Mouse (Mus musculus): ENCODE measurements at regions not wholly inside any gene's neighbourhood (a gene's known extent, or its start where the extent isn't known, plus 50 kb on each side); places are given as distances from the start of the nearest gene placed in this dataset.

- ATAC-seq (ENCODE audit: low FRiP score, low TSS enrichment) = no peak
- no peak overlapping the region for H3K4me2 ChIP-seq (replicated peaks; ENCODE audit: low read depth, low read length)
- H3K4me3 ChIP-seq (ENCODE audit: low read length) = no peak overlapping the region
- 37% methylated on average over 6 of the region's 6 CpGs for WGBS
- no peak overlapping the region for H3K27ac ChIP-seq (ENCODE audit: low read length)
- H3K9ac ChIP-seq (replicated peaks; ENCODE audit: low read length) = no peak overlapping the region
- H3K36me3 ChIP-seq (ENCODE audit: insufficient read depth, low read length) = no peaks in the 10 kb centered on the region
- no peaks in the 10 kb centered on the region for H3K27me3 ChIP-seq (ENCODE audit: insufficient read depth, low read length)
- H3K9me3 ChIP-seq (ENCODE audit: low read length) = no peaks in the 10 kb centered on the region
- peaks cover 22% of the 10 kb centered on the region for H3K4me1 ChIP-seq (ENCODE audit: insufficient read depth, low read length)
Measured at GRCm38 (mm10) chr13:48126582-48126981, 134.4 kb upstream of the Id4 start.

GRCm38 (mm10) chr13:48130724-48131123, 130.3 kb upstream of the Id4 start:
- ATAC-seq (ENCODE audit: low FRiP score, low TSS enrichment) = peak; percentile 93
- Histone ChIP-seq H3K36me3 (ENCODE audit: insufficient read depth, low read length) (no peaks in the 10 kb centered on the region), H3K27ac (ENCODE audit: low read length) (peak overlapping the region; percentile 77), H3K4me3 (ENCODE audit: low read length) (peak overlapping the region; percentile 29), H3K9me3 (ENCODE audit: low read length) (no peaks in the 10 kb centered on the region), H3K9ac (replicated peaks; ENCODE audit: low read length) (peak overlapping the region; percentile 43), H3K4me1 (ENCODE audit: insufficient read depth, low read length) (peaks cover 27% of the 10 kb centered on the region), H3K27me3 (ENCODE audit: insufficient read depth, low read length) (no peaks in the 10 kb centered on the region), H3K4me2 (replicated peaks; ENCODE audit: low read depth, low read length) (peak overlapping the region; percentile 48)
- WGBS = 3% methylated on average over 17 of the region's 17 CpGs

- H3K9ac ChIP-seq (replicated peaks; ENCODE audit: low read length) = no peak overlapping the region
- no peaks in the 10 kb centered on the region for H3K27me3 ChIP-seq (ENCODE audit: insufficient read depth, low read length)
- no peak overlapping the region for H3K4me2 ChIP-seq (replicated peaks; ENCODE audit: low read depth, low read length)
- H3K9me3 ChIP-seq (ENCODE audit: low read length) = no peaks in the 10 kb centered on the region
- WGBS = 22% methylated on average over 5 of the region's 5 CpGs
- no peaks in the 10 kb centered on the region for H3K36me3 ChIP-seq (ENCODE audit: insufficient read depth, low read length)
- peak overlapping the region; percentile 77 for H3K27ac ChIP-seq (ENCODE audit: low read length)
- ATAC-seq (ENCODE audit: low FRiP score, low TSS enrichment) = no peak
- H3K4me3 ChIP-seq (ENCODE audit: low read length) = no peak overlapping the region
- H3K4me1 ChIP-seq (ENCODE audit: insufficient read depth, low read length) = peaks cover 21% of the 10 kb centered on the region
Measured at GRCm38 (mm10) chr13:48131681-48132080, 129.3 kb upstream of the Id4 start.

GRCm38 (mm10) chr13:48145976-48146375, 115.1 kb upstream of the Id4 start:
- ATAC-seq (ENCODE audit: low FRiP score, low TSS enrichment) = no peak
- Histone ChIP-seq H3K4me2 (replicated peaks; ENCODE audit: low read depth, low read length) (no peak overlapping the region), H3K4me3 (ENCODE audit: low read length) (no peak overlapping the region), H3K4me1 (ENCODE audit: insufficient read depth, low read length) (no peaks in the 10 kb centered on the region), H3K36me3 (ENCODE audit: insufficient read depth, low read length) (no peaks in the 10 kb centered on the region), H3K9ac (replicated peaks; ENCODE audit: low read length) (no peak overlapping the region), H3K9me3 (ENCODE audit: low read length) (peaks cover 3% of the 10 kb centered on the region; the same call in 1 of the 2 replicates), H3K27me3 (ENCODE audit: insufficient read depth, low read length) (no peaks in the 10 kb centered on the region), H3K27ac (ENCODE audit: low read length) (no peak overlapping the region)
- 92% methylated on average over 5 of the region's 5 CpGs for WGBS

GRCm38 (mm10) chr13:48147061-48147460, 114.0 kb upstream of the Id4 start:
- Histone ChIP-seq H3K27ac (ENCODE audit: low read length) (no peak overlapping the region), H3K4me3 (ENCODE audit: low read length) (no peak overlapping the region), H3K4me1 (ENCODE audit: insufficient read depth, low read length) (no peaks in the 10 kb centered on the region), H3K27me3 (ENCODE audit: insufficient read depth, low read length) (no peaks in the 10 kb centered on the region), H3K4me2 (replicated peaks; ENCODE audit: low read depth, low read length) (no peak overlapping the region), H3K36me3 (ENCODE audit: insufficient read depth, low read length) (no peaks in the 10 kb centered on the region), H3K9me3 (ENCODE audit: low read length) (peaks cover 3% of the 10 kb centered on the region; the same call in 1 of the 2 replicates), H3K9ac (replicated peaks; ENCODE audit: low read length) (no peak overlapping the region)
- WGBS = 86% methylated on average over 7 of the region's 7 CpGs
- ATAC-seq (ENCODE audit: low FRiP score, low TSS enrichment) = no peak

GRCm38 (mm10) chr13:48153248-48153647, 107.8 kb upstream of the Id4 start:
- Histone ChIP-seq H3K9ac (replicated peaks; ENCODE audit: low read length) (no peak overlapping the region), H3K4me2 (replicated peaks; ENCODE audit: low read depth, low read length) (no peak overlapping the region), H3K27me3 (ENCODE audit: insufficient read depth, low read length) (no peaks in the 10 kb centered on the region), H3K36me3 (ENCODE audit: insufficient read depth, low read length) (no peaks in the 10 kb centered on the region), H3K4me3 (ENCODE audit: low read length) (no peak overlapping the region), H3K27ac (ENCODE audit: low read length) (no peak overlapping the region), H3K9me3 (ENCODE audit: low read length) (no peaks in the 10 kb centered on the region), H3K4me1 (ENCODE audit: insufficient read depth, low read length) (no peaks in the 10 kb centered on the region)
- ATAC-seq (ENCODE audit: low FRiP score, low TSS enrichment) = no peak
- WGBS = 73% methylated on average over 7 of the region's 7 CpGs

- WGBS = 72% methylated on average over 7 of the region's 7 CpGs
- Histone ChIP-seq H3K9ac (replicated peaks; ENCODE audit: low read length) (no peak overlapping the region), H3K4me2 (replicated peaks; ENCODE audit: low read depth, low read length) (no peak overlapping the region), H3K36me3 (ENCODE audit: insufficient read depth, low read length) (no peaks in the 10 kb centered on the region), H3K27ac (ENCODE audit: low read length) (no peak overlapping the region), H3K4me1 (ENCODE audit: insufficient read depth, low read length) (no peaks in the 10 kb centered on the region), H3K27me3 (ENCODE audit: insufficient read depth, low read length) (no peaks in the 10 kb centered on the region), H3K4me3 (ENCODE audit: low read length) (no peak overlapping the region), H3K9me3 (ENCODE audit: low read length) (no peaks in the 10 kb centered on the region)
- ATAC-seq (ENCODE audit: low FRiP score, low TSS enrichment) = no peak
Measured at GRCm38 (mm10) chr13:48153684-48154413, 107.2 kb upstream of the Id4 start.

- 37% methylated on average over 6 of the region's 6 CpGs for WGBS
- Histone ChIP-seq H3K36me3 (ENCODE audit: insufficient read depth, low read length) (no peaks in the 10 kb centered on the region), H3K4me2 (replicated peaks; ENCODE audit: low read depth, low read length) (no peak overlapping the region), H3K4me1 (ENCODE audit: insufficient read depth, low read length) (no peaks in the 10 kb centered on the region), H3K9me3 (ENCODE audit: low read length) (no peaks in the 10 kb centered on the region), H3K4me3 (ENCODE audit: low read length) (no peak overlapping the region), H3K9ac (replicated peaks; ENCODE audit: low read length) (no peak overlapping the region), H3K27ac (ENCODE audit: low read length) (no peak overlapping the region), H3K27me3 (ENCODE audit: insufficient read depth, low read length) (no peaks in the 10 kb centered on the region)
- ATAC-seq (ENCODE audit: low FRiP score, low TSS enrichment) = no peak
Measured at GRCm38 (mm10) chr13:48154414-48155105, 106.5 kb upstream of the Id4 start.

GRCm38 (mm10) chr13:48159020-48159910, 101.8 kb upstream of the Id4 start:
- WGBS = 41% methylated on average over 15 of the region's 15 CpGs
- no peak for ATAC-seq (ENCODE audit: low FRiP score, low TSS enrichment)

More at GRCm38 (mm10) chr13:48159020-48159910, 101.8 kb upstream of the Id4 start:
- Histone ChIP-seq H3K27me3 (ENCODE audit: insufficient read depth, low read length) (no peaks in the 10 kb centered on the region), H3K36me3 (ENCODE audit: insufficient read depth, low read length) (no peaks in the 10 kb centered on the region), H3K9me3 (ENCODE audit: low read length) (no peaks in the 10 kb centered on the region), H3K4me1 (ENCODE audit: insufficient read depth, low read length) (no peaks in the 10 kb centered on the region), H3K4me3 (ENCODE audit: low read length) (no peak overlapping the region), H3K9ac (replicated peaks; ENCODE audit: low read length) (no peak overlapping the region), H3K4me2 (replicated peaks; ENCODE audit: low read depth, low read length) (no peak overlapping the region), H3K27ac (ENCODE audit: low read length) (no peak overlapping the region)
